Mouse (Mus musculus): ENCODE data around the gene Dbndd1. TPM values are rescaled to one million over a fixed set of nuclear protein-coding genes. Genes with fewer than 3 reads are reported as not detected.

Gene Dbndd1
- polyA plus RNA-seq, 1 experiment: 14.2 TPM

DNA sequence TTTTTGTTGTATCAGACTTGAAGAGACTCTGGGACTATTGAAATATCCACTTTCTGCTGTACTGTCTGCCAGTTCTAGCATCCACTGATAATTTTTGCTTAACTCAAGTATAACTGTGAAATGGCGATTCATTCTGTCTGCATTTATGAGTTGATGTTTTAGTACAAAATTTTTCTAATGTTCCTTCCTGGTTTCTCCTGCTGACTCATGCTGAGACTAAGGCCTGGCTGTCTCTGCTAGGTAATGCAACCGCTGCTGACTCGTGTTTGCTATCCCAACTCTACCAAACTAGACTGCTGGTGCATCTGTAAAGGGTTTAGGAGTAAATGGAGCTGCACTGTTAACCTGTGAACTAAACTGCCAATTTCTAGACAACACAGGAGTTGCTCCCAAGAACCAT, 47.8 kb downstream of the Dbndd1 start:
- no peak overlapping the region for H3K4me2 ChIP-seq (ENCODE audit: low read depth)
- no peak overlapping the region for H3ac ChIP-seq (ENCODE audit: control insufficient read depth, insufficient read length)
- TF ChIP-seq USF1 (IDR thresholded peaks at IDR 0.05; ENCODE audit: low read depth) (no peak), MYOD1 (IDR thresholded peaks at IDR 0.05; ENCODE audit: control insufficient read depth in 1 of 3, insufficient read length in 2 of 3, low read depth in 2 of 3) (no peak), SRF (IDR thresholded peaks at IDR 0.05; ENCODE audit: control insufficient read depth, insufficient read length, low read depth) (no peak), MYOG (IDR thresholded peaks at IDR 0.05; ENCODE audit: control insufficient read depth in 1 of 3, insufficient read depth in 1 of 3, insufficient read length in 2 of 3, low read depth in 2 of 3) (no peak), CEBPB (IDR thresholded peaks at IDR 0.05; ENCODE audit: insufficient read depth, poor library complexity, severe bottlenecking) (no peak), E2F4 (IDR thresholded peaks at IDR 0.05; ENCODE audit: insufficient read depth) (no peak), TCF3 (IDR thresholded peaks at IDR 0.05; ENCODE audit: insufficient read length, low read depth) (no peak), TCF12 (IDR thresholded peaks at IDR 0.05; ENCODE audit: insufficient read depth, poor library complexity, severe bottlenecking) (no peak), REST (IDR thresholded peaks at IDR 0.05; ENCODE audit: insufficient read depth, insufficient read length) (no peak), POLR2A (IDR thresholded peaks at IDR 0.05; ENCODE audit: insufficient read length, low read depth) (no peak), MAX (IDR thresholded peaks at IDR 0.05; ENCODE audit: low read depth) (no peak), POLR2AphosphoS2 (IDR thresholded peaks at IDR 0.05; ENCODE audit: insufficient read length, low read depth) (no peak)
- no peaks in the 10 kb centered on the region for H3K27me3 ChIP-seq (ENCODE audit: control insufficient read depth, insufficient read depth, insufficient read length)
- H3K4me3 ChIP-seq: no peak overlapping the region
- H3K36me3 ChIP-seq (ENCODE audit: control insufficient read depth, insufficient read depth): no peaks in the 10 kb centered on the region
- H3K79me2 ChIP-seq (ENCODE audit: control insufficient read depth, insufficient read depth): no peaks in the 10 kb centered on the region

DNA sequence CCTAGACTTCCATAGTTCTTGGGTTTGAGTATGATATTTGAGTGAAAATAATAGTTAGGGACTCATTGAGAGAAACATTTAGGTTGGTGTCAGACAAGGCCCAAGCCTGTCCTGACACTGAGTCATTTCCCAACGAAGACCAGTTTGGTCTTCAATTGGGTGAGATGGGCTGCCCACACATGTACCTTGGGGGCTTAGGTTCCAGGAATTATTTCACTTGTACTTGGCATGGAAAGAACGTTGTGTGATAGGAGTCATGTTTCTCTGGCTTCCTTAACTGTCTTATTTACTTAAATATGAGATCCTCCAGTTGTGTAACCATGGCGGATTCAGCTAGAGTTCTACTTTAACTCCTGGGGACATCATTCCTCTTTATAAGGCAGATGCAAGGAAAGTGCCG, 51.6 kb downstream of the Dbndd1 start:
- Histone ChIP-seq H3K79me2 (ENCODE audit: control insufficient read depth, insufficient read depth) (no peaks in the 10 kb centered on the region), H3K4me2 (ENCODE audit: low read depth) (no peak overlapping the region), H3ac (ENCODE audit: control insufficient read depth, insufficient read length) (no peak overlapping the region), H3K4me3 (no peak overlapping the region), H3K27me3 (ENCODE audit: control insufficient read depth, insufficient read depth, insufficient read length) (no peaks in the 10 kb centered on the region), H3K36me3 (ENCODE audit: control insufficient read depth, insufficient read depth) (no peaks in the 10 kb centered on the region)
- TF ChIP-seq MYOG (IDR thresholded peaks at IDR 0.05; ENCODE audit: control insufficient read depth in 1 of 3, insufficient read depth in 1 of 3, insufficient read length in 2 of 3, low read depth in 2 of 3) (no peak), POLR2AphosphoS2 (IDR thresholded peaks at IDR 0.05; ENCODE audit: insufficient read length, low read depth) (no peak), SRF (IDR thresholded peaks at IDR 0.05; ENCODE audit: control insufficient read depth, insufficient read length, low read depth) (no peak), CEBPB (IDR thresholded peaks at IDR 0.05; ENCODE audit: insufficient read depth, poor library complexity, severe bottlenecking) (no peak), USF1 (IDR thresholded peaks at IDR 0.05; ENCODE audit: low read depth) (no peak), POLR2A (IDR thresholded peaks at IDR 0.05; ENCODE audit: insufficient read length, low read depth) (no peak), TCF12 (IDR thresholded peaks at IDR 0.05; ENCODE audit: insufficient read depth, poor library complexity, severe bottlenecking) (no peak), MYOD1 (IDR thresholded peaks at IDR 0.05; ENCODE audit: control insufficient read depth in 1 of 3, insufficient read length in 2 of 3, low read depth in 2 of 3) (no peak), E2F4 (IDR thresholded peaks at IDR 0.05; ENCODE audit: insufficient read depth) (no peak), TCF3 (IDR thresholded peaks at IDR 0.05; ENCODE audit: insufficient read length, low read depth) (no peak)

Other genes starting within 250 kb of the Dbndd1 start
- gene Fanca, start 196.9 kb downstream of the Dbndd1 start, polyA plus RNA-seq (2012; fragmentation: generic; extraction: Trizol): 4.0 TPM
- gene Spire2, start 182.8 kb downstream of the Dbndd1 start, polyA plus RNA-seq (2012; fragmentation: generic; extraction: Trizol): 6.8 TPM
- gene Tcf25, start 141.7 kb downstream of the Dbndd1 start, polyA plus RNA-seq (2012; fragmentation: generic; extraction: Trizol): 177 TPM
- gene Mc1r, start 108.4 kb downstream of the Dbndd1 start, polyA plus RNA-seq (2012; fragmentation: generic; extraction: Trizol): 0.02 TPM
- gene Tubb3, start 104.0 kb downstream of the Dbndd1 start, polyA plus RNA-seq (2012; fragmentation: generic; extraction: Trizol): 85.5 TPM
- gene Def8, start 91.9 kb downstream of the Dbndd1 start, polyA plus RNA-seq (2012; fragmentation: generic; extraction: Trizol): 19.6 TPM
- 35.0 TPM for gene Afg3l1, start 37.6 kb downstream of the Dbndd1 start, polyA plus RNA-seq (2012; fragmentation: generic; extraction: Trizol)
- gene Gas8, start 3.4 kb upstream of the Dbndd1 start, polyA plus RNA-seq (2012; fragmentation: generic; extraction: Trizol): 25.6 TPM
- gene Rhou, start 138.5 kb upstream of the Dbndd1 start, polyA plus RNA-seq (2012; fragmentation: generic; extraction: Trizol): 11.8 TPM